Mouse (Mus musculus) natural killer cell, adult 2 months (primary cell): ENCODE results near the gene Sh3tc1.
A peak's percentile ranks its signal among the peaks of the same experiment; 100 is the strongest.

Experiments used
- DNase-seq, 2 experiments: peaks; one replicate each; pipeline ENCODE4 v3.0.0; 2022; ENCODE audit warnings: low spot score in 2 of 2

Sh3tc1 gene

DNA sequence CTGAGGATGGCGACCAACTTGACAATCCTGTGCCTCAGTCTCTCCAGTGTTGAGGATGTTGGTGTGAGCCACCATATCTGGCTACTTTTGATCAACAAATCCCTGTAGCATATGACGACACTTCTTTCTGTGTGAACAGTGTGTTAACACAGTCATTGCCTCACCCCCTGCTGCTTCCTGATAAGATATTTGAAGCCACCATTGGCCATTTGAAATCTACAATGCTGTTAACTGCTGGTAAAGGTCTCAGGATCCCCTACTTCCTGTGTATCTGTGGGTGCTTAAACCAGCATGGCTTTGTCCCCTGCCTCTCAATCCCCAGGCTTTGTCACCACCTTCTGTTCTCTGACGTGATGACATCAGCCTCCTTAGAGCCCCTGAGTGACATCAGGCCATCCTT lies 54.7 kb downstream of the Sh3tc1 start:
- DNase-seq = no peak

DNA sequence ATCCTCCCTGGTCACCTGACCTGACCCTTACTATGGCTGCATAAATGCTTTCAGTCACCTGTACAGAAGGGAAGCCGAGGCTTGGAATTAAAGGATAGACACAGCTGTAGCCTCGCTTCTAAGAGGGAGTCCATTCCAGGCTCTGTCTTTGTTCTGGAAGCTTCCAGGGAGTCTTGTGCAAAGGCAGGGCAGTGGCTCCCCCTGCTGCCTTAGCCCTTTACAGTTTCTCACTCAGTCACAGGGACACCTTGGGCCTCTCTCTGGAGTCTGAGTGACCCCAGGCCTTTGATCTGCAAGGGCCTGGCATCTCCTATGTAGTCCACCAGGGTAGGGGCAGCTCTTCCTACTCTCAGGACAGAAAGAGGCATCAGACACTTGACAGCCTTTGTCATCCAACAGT lies 58.8 kb downstream of the Sh3tc1 start:
- DNase-seq = no peak

DNA sequence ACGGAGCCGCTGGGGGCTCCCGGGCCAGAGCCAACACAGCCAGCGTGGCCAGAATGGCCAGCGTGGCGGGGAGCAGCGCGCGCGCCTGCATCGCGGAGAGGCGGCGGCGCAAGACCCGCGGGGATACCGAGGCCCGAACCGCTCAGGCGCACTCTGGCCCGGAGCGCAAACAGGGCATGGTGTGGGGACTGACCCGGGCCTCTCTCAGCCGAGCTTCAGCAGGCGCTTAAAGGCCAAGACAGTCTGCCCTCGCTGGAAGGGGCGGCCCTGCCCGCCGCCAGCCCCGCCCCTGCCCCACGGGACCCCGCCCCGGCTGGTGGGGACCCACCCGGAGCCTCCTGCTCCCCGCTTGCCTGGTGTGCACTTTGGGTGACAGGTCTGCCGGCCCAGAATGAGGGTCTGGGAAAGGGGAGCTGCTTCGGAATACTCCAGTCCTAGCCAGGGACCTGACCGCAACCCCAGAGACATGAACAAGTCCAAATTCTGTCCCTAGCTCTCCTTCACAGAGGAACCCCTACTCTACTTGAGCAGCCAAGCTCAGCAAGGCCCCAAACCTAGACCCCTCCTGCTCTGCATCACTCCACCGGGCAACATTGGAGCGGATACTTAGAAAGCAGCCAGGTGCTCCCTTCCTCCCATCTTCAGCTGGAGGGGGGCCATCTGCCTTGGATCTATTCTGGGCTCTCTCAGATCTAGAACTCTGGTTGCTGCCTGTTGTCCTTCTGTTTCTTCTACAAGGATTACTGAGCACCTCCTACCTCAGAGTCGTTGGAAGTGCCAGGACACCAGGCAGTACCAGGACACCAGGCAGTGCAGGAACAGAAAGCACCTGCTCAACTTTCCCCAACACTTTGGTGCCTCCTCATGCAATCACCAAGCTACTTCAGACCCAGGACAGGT lies 60.3 kb downstream of the Sh3tc1 start, which contains the start of gene Htra3:
Gene Htra3, minus strand, starts transcription at position 527 of the 900 bp plus-strand sequence.
- DNase-seq = no peak

DNA sequence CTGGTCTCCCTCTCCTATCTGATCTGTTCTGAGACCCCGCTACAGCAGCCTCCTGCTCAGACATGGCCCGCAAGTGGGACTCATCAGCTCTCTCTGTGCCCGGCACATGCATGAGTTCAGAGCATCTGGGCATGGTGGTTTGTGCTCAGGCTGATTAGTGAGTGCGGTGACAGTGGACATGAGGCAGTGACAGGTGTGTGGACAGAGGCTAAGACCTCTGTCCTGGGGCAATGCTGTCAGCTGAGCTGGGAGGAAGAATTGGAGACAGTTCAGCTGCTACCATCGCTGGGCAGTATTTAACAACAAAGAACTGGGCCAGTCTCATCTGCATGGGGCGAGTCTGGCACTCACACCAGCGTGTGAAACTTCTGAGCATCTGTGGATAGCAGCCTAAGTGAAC lies 62.8 kb downstream of the Sh3tc1 start:
- DNase-seq = no peak

DNA sequence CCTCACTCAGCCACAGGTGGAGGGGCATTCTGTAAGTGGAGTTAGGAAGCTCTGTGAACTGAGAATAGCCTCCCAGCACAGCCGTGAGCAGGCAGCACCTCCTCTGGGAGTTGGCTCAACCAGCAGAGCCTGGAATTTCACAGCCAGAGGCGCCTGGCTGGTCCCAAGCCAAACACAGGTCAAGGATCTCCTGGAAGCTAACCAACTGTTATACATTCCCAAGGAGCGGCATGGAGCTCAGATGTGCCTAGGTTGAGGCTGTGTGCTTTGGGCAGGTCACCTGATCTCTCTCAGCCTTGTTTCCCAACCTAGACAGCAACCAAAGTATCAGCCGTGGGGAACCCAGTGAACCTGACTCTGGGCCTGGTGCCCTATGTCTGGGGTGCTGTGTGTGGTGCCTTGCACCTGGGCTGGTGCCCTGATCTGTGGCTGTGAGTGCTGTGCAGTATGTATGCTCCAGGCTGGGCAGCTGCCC lies 65.7 kb downstream of the Sh3tc1 start:
- no peak for DNase-seq

DNA sequence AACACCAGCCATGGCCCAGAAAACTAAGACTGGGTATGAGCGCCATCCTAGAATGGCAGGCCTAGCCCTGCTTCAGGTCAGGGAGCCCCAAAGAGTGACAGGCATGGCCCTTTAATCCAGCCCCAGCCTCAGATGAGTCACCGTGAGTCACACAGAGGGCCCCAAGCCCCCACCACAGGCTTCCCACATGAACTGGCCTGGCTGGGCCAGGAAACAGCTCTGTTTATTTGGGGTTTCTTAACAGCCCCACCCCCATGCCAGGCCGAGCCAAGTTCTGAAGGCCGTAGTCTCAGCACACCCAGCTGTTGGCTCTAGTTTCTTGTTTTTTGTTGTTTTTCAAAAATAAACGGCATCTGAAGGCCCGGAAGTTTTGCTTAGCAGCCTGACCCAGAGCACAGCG lies 66.7 kb downstream of the Sh3tc1 start:
- peak; percentile 78 to 92 for DNase-seq

DNA sequence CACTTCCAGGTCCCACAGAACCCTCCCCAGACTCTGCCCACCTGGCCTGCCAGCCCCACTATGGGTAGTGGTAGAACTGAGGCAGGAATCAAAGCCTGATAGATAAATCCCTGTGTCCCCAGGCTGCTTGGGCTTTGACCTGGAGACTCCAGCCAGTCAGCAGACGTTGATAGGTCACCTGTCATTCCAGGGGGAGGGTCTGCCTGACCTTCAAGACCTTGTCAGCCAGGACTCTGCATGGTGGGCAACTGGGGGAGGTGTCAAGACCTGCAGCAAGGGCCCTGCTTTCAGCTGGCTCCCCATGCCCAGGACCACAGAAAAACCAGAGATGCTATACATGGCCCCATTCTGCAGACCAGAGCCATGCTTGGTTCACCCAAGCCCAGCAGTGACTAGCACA lies 67.2 kb downstream of the Sh3tc1 start:
- DNase-seq = no peak

DNA sequence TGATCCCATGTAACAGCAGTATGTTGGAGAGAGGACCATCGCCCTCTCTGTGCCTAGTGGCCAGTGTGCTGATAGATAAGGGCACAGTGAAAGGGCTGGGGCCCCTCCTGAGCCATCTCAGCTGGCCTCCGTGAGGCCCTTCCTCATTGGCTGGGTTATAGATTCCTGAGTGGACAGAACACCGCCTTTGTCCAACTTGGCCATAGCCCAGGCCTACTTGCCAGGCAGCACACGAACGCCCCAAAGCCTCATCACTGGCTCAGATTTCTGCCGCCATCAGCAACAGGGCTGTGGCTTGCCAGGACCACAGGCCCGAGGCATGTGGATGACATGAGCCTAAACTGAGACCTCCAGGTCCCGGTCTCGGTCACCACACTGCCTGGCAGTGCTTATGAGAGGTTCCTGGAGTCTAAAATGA lies 68.3 kb downstream of the Sh3tc1 start:
- DNase-seq = no peak

DNA sequence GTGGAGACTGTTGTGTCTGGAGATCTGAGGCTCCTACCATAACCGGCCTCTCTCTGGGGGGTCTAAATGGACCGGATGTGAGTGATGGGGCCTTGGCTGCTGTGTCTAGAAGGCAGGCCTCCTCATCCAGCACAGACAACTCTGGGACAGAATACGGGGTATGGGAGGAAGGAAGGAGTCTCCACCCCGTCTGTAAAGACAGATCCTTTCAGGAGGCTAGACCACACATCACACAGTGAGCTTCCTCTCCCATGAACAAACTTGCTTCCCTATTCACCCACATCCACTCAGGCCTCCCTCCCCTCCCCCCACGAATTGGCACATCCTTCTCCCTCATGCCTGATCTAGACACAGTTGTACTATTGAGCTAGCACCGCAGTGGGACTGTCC lies 69.4 kb downstream of the Sh3tc1 start:
- DNase-seq = no peak

DNA sequence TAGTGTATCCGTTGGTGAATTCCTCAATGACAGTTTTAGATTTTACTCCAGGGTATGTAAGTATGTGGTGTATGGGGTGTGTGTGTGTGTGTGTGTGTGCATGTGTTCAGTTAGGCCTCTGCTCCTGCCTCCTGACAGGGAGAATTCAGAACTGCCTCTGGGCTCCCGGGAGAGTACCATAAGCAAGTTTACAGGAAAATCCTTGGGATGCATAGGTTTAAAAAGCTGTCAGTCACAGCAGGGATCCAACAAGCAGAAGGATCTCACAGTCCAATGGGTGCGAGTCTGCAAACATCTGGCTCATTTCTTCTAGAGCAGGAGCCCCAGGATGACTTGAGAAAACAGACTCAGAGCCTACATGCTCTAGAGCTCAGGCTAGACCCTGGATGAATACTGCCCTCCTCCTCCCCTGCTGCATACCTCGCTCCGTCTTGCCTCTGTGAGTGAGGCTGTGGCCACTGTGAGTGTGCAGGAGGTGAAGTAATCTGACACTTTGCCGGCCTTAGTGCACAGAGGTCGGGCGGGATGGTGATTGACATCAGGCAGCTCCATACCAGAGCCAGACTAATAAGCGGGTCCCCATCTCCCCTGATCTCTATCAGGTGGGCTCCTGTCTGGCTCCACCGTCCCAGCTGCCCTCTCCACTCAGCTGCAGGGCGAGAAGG lies 69.9 kb downstream of the Sh3tc1 start:
- no peak for DNase-seq

DNA sequence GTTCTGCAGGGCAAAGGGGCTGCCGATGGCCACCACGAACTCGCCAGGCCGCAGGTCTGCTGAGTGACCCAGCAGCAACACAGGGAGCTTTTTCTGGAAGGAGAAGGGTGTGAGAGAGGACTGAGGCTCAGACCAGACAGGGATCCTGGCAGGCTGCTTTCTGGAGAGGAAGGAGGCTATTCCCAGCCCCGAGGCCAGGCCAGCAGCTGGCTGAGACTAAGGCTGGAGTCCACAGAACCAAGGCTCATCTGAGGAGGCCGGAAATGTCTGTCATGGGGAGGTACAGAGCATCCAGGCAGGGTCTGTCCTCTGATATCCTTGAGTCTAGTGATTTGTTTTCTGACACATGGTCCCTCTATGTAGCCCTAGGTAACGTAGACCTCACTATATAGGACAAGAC lies 73.6 kb downstream of the Sh3tc1 start:
- no peak for DNase-seq

DNA sequence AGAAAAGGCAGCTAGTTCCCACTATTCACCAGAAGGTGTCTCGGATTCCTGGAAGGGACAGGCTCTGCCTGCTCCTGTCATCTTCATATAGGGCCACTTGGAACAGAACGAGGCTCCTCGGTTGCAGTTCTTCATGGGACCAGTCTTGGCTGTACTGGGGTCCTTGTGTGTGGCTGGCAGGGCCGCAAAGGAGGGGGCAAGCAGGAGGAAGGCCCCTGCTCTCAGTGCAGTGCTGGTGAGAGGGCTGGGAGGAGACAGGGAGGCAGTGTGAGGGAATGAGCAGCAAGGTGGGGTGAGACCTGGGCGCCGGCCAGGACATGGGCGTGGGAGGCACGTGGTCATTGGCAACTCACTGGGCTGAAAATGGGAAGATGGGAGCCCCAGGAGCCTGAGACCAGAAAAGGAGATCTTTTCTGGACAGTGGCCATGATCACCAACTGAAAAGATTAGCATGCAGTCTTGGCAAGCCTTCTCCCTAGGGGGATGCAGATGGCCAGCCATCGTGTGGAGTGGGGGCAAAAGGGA lies 77.7 kb downstream of the Sh3tc1 start:
- DNase-seq = no peak

DNA sequence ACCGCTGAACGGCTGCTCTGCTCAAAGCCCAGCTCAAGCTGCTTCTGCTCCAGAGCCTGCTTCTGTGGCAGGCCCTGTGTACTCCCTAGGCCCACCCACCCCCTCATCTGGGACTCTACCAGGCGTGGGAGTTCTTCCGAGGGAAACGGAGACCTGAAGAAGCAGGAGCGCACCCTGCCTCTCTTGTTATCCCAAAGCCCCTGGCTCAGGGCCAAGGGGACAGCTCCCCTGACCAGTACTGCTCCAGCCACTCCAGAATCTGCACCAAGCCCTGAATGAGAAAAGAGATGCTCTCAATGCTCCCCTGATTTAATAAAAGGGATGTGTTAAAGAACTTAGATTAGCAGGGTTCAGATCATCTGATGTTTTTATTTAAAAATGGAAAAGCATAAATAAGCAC lies 78.6 kb downstream of the Sh3tc1 start:
- no peak for DNase-seq

DNA sequence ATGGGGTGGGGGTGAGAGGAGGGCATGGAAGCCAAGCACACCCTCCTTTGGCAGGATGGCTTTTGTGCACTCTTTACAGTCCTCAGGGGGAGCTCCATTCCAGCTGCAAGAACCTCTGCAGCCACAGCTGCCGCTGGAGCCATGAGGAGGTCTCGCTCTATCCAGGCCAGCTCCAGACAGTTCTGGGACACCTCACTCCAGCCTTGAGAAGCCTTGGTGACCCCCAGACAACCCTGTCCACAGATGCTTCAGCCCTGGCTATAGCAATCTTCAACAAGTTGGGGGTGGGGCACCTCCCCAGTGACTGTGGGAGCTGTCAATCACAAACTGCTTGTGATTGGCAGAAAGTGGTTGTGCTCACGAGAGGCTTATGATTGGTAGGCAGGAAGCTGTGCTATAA lies 80.3 kb downstream of the Sh3tc1 start:
- no peak for DNase-seq

DNA sequence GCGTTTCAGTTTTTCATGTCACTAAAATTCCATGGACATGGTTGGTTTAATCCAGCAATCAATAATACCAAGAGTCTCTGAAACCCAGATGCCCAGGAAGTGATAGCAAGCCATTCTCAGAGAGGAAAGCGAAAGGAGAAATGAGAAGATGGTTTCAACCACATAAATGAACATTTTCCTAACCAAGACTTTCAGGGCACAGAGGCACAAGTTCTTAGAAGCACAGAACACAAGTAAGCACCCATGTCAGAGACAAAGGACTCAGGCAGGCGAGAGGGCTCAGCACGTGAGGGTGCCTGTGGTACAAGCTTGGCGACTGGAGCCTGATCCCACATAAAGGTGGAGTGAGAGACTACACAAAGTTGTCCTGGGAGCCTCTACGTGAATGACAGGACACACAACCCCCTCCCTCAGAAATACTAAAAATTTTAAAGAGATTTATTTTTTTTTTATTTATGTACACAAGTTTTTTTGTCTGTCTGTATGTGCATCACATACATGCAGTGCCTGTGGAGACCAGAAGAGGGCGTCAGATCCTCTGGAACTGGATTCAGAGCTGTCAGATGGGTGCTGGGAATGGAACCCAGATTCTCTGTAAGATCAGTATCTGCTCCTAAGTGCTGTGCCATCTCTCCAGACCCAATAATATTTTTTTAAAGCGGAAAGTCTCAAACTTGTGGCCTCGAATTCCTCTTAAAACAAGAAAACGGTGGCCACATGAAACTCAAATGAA lies 83.9 kb downstream of the Sh3tc1 start:
- no peak for DNase-seq

DNA sequence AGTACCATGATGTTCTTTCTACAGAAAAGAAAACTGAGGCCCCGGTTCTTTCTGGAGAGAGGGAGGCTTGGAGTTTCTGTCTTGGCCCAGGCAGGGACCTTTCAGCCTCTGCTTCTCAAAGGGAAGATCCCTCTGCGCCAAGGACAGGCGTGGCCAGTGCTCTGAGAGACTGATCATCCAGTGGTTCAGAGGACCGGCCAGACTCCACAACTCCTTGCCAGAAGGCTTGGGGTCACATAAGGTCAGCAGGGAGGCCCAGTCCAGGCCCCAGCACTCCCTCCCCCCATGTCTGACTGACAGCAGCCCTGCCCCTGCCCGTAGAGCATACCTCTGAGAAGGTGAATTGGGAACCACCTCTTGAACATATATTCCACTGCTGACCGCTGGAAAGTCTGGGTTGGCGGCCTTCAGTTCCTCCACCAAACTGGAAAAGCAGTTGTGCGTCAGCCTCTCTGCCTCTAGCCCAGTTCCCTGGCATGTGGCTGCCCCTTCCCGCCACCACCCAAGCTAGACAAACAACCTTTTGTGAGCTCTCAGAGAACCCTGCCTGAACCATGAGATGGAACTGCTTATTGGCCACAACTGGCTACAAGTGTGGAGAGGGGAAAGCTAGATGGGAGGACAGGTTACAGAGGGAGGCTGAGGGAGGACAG lies 85.9 kb downstream of the Sh3tc1 start:
- DNase-seq = no peak

DNA sequence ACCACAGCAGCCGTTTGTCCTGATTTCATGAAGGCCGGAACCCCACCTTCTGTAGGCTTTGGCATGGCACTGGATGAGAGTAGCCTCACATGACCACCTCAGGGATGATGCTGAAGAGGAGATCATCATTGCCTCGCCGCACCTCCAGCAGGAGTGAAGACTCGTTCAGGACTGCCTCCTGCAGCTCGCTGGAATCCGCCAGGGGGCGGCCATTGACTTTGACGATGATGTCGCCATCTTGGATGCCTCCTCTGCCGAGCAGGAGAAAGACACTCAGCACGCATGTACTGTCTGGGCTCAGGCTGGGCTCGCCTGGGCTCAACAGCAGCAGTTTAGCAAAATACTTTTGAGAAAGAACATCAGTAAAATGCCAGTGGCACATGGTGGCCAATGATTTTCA lies 86.9 kb downstream of the Sh3tc1 start:
- DNase-seq = no peak

DNA sequence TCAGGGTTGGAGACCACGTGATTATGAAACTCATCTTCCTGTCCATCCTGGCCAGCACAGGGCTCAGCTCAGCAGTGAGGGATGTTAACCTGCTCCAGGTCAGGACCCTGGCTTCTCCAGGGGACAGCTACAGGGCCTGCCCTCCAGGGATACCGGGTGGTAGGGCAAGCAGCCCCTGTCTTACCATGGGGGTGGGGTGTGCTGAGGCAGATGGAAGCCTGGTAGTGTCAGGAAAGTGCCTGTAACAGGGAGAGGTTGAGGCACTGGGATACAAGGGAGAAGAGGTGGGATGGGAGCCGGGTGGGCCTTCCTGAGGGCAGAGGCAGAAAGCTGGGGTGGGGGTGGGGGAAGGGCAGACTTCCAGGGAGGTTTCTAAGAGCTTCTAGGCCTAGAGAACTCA lies 87.5 kb downstream of the Sh3tc1 start:
- DNase-seq = no peak

DNA sequence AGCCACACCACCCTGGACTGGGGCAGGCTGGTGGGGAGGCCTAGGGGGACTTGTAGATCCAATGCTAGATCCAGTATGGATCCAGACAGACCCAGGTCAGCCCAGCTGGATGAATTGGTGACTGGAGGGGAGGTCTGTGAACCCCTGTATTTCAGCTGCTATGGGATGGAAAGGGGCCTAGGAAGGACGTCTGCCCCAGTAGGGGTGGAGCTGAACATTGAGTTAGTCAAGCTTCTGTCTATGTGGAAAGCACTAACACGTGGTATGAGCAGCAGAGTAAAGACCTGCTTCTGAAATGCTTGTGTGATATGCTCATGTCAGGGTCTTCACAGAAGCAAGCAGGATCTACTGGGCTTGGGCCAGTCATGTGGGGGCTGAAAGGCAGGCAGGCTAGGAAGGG lies 91.6 kb downstream of the Sh3tc1 start:
- no peak for DNase-seq

DNA sequence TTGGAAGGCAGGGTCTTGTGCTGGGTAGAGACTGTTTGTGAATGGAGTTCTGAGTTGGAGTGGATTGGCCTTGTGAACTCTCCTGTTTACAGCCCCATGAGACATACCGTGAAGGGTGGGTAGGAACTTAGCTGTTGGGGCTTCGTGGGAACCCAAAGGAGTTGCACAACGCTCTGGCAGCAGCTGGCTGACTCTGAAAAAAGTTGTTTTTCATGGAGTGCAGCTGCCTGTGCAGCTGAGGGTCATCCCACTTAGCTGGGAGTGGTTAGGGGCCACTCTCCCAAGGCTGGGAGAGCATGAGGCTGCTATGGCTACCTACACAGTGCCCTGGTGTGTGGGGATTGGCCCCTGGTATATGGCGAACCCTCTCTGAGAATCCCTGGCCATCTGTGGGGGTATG lies 92.2 kb downstream of the Sh3tc1 start:
- no peak for DNase-seq
